Mouse (Mus musculus) midbrain, embryonic 14.5 days (tissue): ENCODE measurements at regions not wholly inside any gene's neighbourhood (a gene's known extent, or its start where the extent isn't known, plus 50 kb on each side); places are given as distances from the start of the nearest gene placed in this dataset.

Source experiments
- ATAC-seq: fragments of 200-750 bp; cut with Nextera tagmentation; 2 replicates; pipeline ENCODE4 v1.8.0; 2017; ENCODE audit warnings: moderate number of reproducible peaks, moderate library complexity; ENCODE audit not compliant: low FRiP score, low TSS enrichment
- DNase-seq: peaks from one replicate; pipeline ENCODE4 v3.0.0-alpha.2; 2015
- H3K27ac ChIP-seq: fragments of 300-500 bp; sonication (generic); replicated peaks from 2 replicates; pipeline ENCODE4 v1.5.1; 2014; ENCODE audit warnings: mild to moderate bottlenecking, low read depth, low read length, moderate library complexity
- H3K27me3 ChIP-seq: fragments of 300-500 bp; sonication (generic); 2 replicates; pipeline ENCODE4 v1.6.1; 2014; ENCODE audit warnings: low read length, control low read depth, mixed read lengths; ENCODE audit not compliant: control insufficient read depth, insufficient read depth
- H3K36me3 ChIP-seq: fragments of 300-500 bp; sonication (generic); 2 replicates; pipeline ENCODE4 v1.6.1; 2014; ENCODE audit warnings: low read length, control low read depth; ENCODE audit not compliant: control insufficient read depth, insufficient read depth
- H3K4me1 ChIP-seq: fragments of 300-500 bp; sonication (generic); 2 replicates; pipeline ENCODE4 v1.6.1; 2014; ENCODE audit warnings: mild to moderate bottlenecking, antibody characterized with exemption, low read length, control low read depth; ENCODE audit not compliant: control insufficient read depth, insufficient read depth
- H3K4me2 ChIP-seq: fragments of 300-500 bp; sonication (generic); 2 replicates; pipeline ENCODE4 v1.6.1; 2014; ENCODE audit warnings: mild to moderate bottlenecking, low read length, moderate library complexity
- H3K4me3 ChIP-seq: fragments of 300-500 bp; sonication (generic); replicated peaks from 2 replicates; pipeline ENCODE4 v1.5.1; 2014; ENCODE audit warnings: low read depth, low read length
- H3K9ac ChIP-seq: fragments of 300-500 bp; sonication (generic); replicated peaks from 2 replicates; pipeline ENCODE4 v1.6.1; 2014; ENCODE audit warnings: mild to moderate bottlenecking, low read length, moderate library complexity
- H3K9me3 ChIP-seq: fragments of 300-500 bp; sonication (generic); 2 replicates; pipeline ENCODE4 v1.6.1; 2016; ENCODE audit warnings: low read length, control low read depth, mixed read lengths; ENCODE audit not compliant: control insufficient read depth
- WGBS: fragments of 180-500 bp; shearing (Covaris S2); extraction: QIAGEN DNeasy Blood & Tissue Kit; methylation state at CpG from one replicate; pipeline ENCODE4 v1.1.7; 2014; 5-methylcytosine and 5-hydroxymethylcytosine counted together

DNA sequence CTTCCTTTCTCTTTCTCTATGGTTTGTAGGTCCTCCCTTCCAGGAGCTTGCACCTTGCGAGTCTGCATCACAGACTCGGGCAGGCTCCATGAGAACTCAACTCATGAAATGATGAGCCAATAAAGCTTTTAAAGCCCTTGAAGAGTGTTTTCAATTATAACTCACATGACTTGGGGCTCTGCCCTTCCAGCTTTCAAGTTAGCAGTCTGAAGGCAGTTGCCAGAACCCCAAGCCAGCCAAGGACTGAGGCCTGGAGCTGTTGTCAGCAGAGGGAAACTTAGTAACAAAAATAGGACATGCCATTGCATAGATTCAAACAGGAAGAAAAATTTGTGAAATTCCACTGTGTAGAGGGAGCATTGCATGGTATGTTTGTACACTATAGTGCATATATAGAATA is 169.3 kb downstream of the Mex3b start:
- ATAC-seq: no peak
- Histone ChIP-seq H3K27ac (no peak overlapping the region), H3K4me3 (no peak overlapping the region), H3K36me3 (no peaks in the 10 kb centered on the region), H3K4me2 (no peak overlapping the region), H3K9me3 (no peaks in the 10 kb centered on the region), H3K4me1 (no peaks in the 10 kb centered on the region; the same call in 1 of the 2 replicates), H3K27me3 (no peaks in the 10 kb centered on the region), H3K9ac (no peak overlapping the region)
- DNase-seq: no peak
- 19% methylated on average over 2 of the region's 2 CpGs for WGBS

DNA sequence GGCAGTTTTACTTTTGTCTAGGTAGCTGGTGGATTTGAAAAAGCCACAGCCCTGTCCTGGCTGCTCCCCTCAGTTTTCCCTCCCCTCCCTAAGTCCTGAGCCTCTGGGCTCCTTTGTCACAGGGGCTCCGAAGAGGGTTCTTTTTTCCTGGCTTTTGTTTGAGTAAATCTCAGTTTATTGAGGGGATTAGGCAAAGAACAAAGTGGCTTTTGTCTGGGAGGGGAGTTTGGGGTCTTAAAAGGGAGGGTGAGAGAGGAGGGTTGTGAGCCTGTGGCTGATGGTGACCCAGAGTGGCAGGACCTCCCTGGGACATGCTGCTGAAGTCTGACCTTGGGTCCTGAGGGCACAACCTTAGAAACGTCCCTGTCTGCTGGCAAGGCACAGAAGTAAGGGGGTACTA is 170.0 kb downstream of the Mex3b start:
- no peaks in the 10 kb centered on the region for H3K36me3 ChIP-seq
- peak; percentile 63; the same call in 1 of the 2 replicates for ATAC-seq
- no peak overlapping the region for H3K4me2 ChIP-seq
- no peak overlapping the region for H3K4me3 ChIP-seq
- no peaks in the 10 kb centered on the region for H3K9me3 ChIP-seq
- WGBS: 0% methylated on average over 2 of the region's 2 CpGs
- no peaks in the 10 kb centered on the region for H3K27me3 ChIP-seq
- H3K4me1 ChIP-seq: no peaks in the 10 kb centered on the region; the same call in 1 of the 2 replicates
- H3K9ac ChIP-seq: no peak overlapping the region
- no peak overlapping the region for H3K27ac ChIP-seq
- DNase-seq: peak; percentile 51

DNA sequence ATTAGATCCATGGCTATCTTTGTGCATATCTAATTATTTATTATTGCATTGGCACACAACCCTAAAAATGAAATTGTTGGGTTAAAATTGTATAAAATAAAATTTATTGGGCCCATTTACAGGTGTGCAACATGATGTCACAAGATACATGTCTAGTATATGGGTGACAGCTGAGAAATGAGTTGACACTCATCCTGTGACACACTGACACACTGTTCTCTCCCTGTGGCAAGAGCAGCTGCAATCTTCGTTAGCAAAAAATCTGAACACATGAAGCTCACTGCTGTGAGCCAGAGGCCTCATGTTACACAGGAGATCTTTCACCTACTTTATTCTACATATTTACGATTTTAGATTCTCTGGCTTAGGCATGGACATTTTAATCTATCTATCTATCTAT is 170.6 kb downstream of the Mex3b start:
- WGBS: 27% methylated on average over 2 of the region's 2 CpGs
- Histone ChIP-seq H3K9ac (no peak overlapping the region), H3K27me3 (no peaks in the 10 kb centered on the region), H3K4me2 (no peak overlapping the region), H3K4me3 (no peak overlapping the region), H3K9me3 (no peaks in the 10 kb centered on the region), H3K4me1 (no peaks in the 10 kb centered on the region; the same call in 1 of the 2 replicates), H3K27ac (no peak overlapping the region), H3K36me3 (no peaks in the 10 kb centered on the region)
- no peak for ATAC-seq
- no peak for DNase-seq

DNA sequence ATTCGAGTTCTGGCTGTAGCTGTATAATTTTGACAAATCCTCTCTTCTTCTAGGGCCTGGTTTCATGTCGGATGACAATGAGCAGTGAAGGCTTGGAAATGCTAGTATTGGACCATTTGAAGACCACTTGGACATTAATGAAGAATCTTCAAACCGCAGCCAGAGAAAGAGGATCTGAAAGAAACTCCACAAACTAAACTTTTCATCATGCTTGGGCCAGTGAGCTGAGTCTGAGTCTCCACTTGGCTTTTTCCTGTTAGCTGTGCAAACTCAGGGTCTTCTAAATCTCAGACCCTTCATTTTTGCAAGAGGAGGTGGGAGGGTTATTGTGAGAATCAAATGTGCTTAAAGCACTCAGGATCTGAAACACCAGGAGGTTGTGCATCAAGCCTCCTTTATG is 176.6 kb downstream of the Mex3b start:
- 89% methylated on average over 3 of the region's 3 CpGs for WGBS
- H3K9ac ChIP-seq: no peak overlapping the region
- no peaks in the 10 kb centered on the region for H3K4me1 ChIP-seq
- H3K27me3 ChIP-seq: no peaks in the 10 kb centered on the region
- H3K4me3 ChIP-seq: no peak overlapping the region
- DNase-seq (no peak), ATAC-seq (no peak)
- no peaks in the 10 kb centered on the region for H3K36me3 ChIP-seq
- H3K9me3 ChIP-seq: no peaks in the 10 kb centered on the region
- H3K27ac ChIP-seq: no peak overlapping the region
- no peak overlapping the region for H3K4me2 ChIP-seq

- Histone ChIP-seq H3K4me1 (no peaks in the 10 kb centered on the region), H3K4me3 (no peak overlapping the region), H3K27ac (no peak overlapping the region), H3K9me3 (no peaks in the 10 kb centered on the region), H3K4me2 (no peak overlapping the region), H3K9ac (no peak overlapping the region), H3K27me3 (no peaks in the 10 kb centered on the region), H3K36me3 (no peaks in the 10 kb centered on the region)
- DNase-seq: no peak
- WGBS: 97% methylated on average over 3 of the region's 3 CpGs
- ATAC-seq: no peak
Observed at GRCm38 (mm10) chr7:83045266-83045665, 178.1 kb downstream of the Mex3b start.

DNA sequence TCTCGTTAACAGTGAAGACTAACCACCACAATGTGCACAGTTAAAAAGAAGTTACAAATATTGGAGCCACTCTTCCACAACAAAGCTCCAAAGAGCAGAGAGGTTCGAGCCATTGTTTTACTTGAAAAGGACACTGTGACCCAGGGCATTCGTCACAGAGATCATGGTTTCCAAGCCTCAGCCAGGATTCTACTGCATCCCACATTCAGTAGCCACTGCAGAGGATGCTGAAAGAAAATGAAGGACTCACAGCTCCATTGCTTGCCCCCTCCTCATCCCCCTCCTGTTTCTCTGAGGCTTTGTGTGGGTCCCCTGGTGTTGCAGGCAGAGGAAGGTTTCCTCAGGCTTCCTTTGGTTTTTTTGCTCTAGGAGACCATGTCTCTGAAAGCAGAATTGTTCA is 182.9 kb downstream of the Mex3b start:
- Histone ChIP-seq H3K27me3 (no peaks in the 10 kb centered on the region), H3K36me3 (no peaks in the 10 kb centered on the region), H3K9me3 (no peaks in the 10 kb centered on the region), H3K9ac (no peak overlapping the region), H3K4me1 (no peaks in the 10 kb centered on the region), H3K27ac (0 out of 2 replicates have a peak overlapping the region, but pooled peaks have one; percentile 13), H3K4me2 (no peak overlapping the region), H3K4me3 (no peak overlapping the region)
- DNase-seq (peak; percentile 20), ATAC-seq (no peak)
- 6% methylated on average over 3 of the region's 3 CpGs for WGBS

GRCm38 (mm10) chr7:83050833-83051497 is 183.8 kb downstream of the Mex3b start:
- H3K9me3 ChIP-seq: no peaks in the 10 kb centered on the region
- no peak for DNase-seq
- no peak overlapping the region for H3K27ac ChIP-seq
- H3K4me1 ChIP-seq: no peaks in the 10 kb centered on the region
- H3K36me3 ChIP-seq: no peaks in the 10 kb centered on the region
- no peak overlapping the region for H3K9ac ChIP-seq
- WGBS: 93% methylated on average over 6 of the region's 6 CpGs
- H3K4me3 ChIP-seq: no peak overlapping the region
- ATAC-seq: no peak
- H3K4me2 ChIP-seq: no peak overlapping the region
- H3K27me3 ChIP-seq: no peaks in the 10 kb centered on the region

- Histone ChIP-seq H3K4me3 (no peak overlapping the region), H3K27ac (no peak overlapping the region), H3K4me2 (no peak overlapping the region), H3K9ac (no peak overlapping the region), H3K4me1 (no peaks in the 10 kb centered on the region), H3K36me3 (no peaks in the 10 kb centered on the region), H3K27me3 (no peaks in the 10 kb centered on the region), H3K9me3 (no peaks in the 10 kb centered on the region)
- 92% methylated on average over 13 of the region's 13 CpGs for WGBS
- ATAC-seq: no peak
- no peak for DNase-seq
Observed at GRCm38 (mm10) chr7:83056101-83056935, 189.2 kb downstream of the Mex3b start.

- Histone ChIP-seq H3K27me3 (no peaks in the 10 kb centered on the region), H3K4me1 (no peaks in the 10 kb centered on the region), H3K4me2 (no peak overlapping the region), H3K27ac (no peak overlapping the region), H3K4me3 (no peak overlapping the region), H3K9me3 (no peaks in the 10 kb centered on the region), H3K9ac (no peak overlapping the region), H3K36me3 (no peaks in the 10 kb centered on the region)
- ATAC-seq (no peak), DNase-seq (no peak)
- WGBS: 71% methylated on average over 3 of the region's 3 CpGs
Observed at GRCm38 (mm10) chr7:83060318-83060717, 193.2 kb downstream of the Mex3b start.
